Mouse (Mus musculus) layer of hippocampus, adult 9-11 months (tissue): Measurements from ENCODE around the gene Pafah2.

Experiments used
- DNase-seq: peaks from one replicate; pipeline ENCODE4 v3.0.0; 2022

The Pafah2 gene

DNA sequence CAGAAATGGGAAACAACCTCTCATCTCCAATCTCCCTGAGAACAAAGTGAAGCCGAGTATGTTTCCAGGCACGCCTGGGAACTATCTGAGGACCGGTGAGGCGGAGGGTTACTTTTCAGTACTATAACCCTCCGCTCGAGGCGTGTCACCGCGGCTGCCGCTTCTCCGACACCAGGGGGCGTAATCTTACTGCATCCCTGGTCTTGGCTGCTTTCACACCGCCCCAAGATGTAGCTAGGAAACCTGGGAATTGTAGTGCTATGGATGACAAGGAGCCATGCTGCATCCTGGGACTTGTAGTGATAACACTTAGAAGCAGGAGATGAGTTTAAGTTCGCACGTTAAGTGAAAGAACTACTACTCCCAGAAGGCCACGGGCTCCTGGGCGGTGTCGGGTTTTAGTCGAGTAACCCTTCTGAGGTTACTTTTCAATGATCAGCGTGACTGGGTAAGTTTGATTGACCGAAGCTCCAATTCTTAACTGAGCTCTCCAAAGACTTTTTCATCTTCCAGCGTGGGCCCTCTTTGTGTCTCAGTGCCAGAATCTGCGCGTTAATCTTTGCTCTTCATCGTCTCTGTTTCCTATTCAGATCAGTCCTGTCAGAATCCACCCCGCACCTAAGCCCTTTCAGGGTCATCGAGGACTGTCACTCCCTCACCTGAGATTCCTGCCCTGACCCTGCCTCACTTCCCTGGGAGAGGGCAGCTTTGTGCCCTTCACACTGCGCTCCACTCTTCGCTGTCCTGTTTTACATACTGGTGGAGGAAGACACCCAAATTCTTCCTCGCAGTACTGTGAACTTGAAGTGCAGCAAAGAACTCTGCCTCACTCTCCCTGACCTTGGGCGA is at the start of gene Pafah2:
TSS of gene Pafah2 (plus strand) at position 344 of the 849 bp plus-strand sequence.
- peak; percentile 99 for DNase-seq

DNA sequence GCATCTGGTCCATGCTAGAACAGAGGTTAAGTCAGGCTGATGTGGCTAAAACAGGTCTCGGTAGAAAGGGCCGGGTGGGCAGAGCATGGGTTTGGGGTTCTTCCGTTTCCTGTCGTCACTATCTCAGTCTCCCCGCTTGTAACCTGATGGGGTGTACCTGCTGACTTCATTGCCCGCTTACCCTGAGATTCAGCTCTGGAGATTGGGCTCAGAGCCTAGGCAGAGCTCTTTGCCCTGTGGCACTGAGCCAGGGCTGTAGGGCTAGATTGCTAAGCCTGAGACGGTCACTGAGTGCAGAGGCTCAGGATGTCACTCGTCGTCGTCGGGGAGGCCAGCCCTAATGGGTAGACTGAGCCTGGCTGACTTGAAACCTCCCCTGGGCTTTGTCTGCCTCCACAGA is 48.0 kb upstream of the Pafah2 start:
- DNase-seq: no peak

GRCm38 (mm10) chr4:134348545-134348944 is 47.6 kb upstream of the Pafah2 start:
- DNase-seq: no peak

DNA sequence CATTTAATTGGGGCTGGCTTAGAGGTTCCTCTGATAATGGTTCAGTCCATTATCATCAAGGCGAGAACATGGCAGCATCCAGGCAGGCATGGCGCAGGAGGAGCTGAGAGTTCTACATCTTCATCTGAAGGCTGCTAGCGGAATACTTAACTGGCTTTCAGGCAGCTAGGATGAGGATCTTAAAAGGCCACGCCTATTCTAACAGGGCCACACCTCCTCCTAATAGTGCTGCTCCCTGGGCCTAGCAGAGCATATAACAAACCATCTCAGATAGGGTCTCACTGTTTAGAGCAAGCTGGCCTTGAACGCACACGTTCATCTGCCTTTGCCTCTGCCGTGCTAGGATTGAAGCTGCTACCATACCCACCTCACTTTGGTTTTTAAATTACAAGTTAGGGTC is 46.3 kb upstream of the Pafah2 start:
- DNase-seq: no peak

DNA sequence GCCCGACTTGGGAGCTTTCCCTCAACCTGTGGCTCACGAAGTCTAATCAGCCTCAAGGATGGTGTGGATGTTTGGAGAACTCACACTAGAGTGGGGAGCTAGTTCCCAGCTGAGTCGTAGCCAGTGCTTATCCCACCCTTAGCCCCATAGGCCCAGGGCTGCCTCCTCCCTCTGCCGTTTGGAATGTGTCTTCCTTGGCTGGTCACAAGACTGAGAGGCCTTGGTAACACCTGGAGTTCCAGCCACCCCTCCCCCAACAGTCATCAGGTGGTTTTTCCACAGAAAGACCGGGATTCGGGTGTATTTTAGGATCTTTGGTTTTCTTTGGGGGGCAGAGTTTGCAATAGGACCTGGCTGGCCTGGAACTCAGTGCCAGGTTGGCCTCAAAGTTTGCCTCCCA is 45.5 kb upstream of the Pafah2 start:
- DNase-seq: no peak

DNA sequence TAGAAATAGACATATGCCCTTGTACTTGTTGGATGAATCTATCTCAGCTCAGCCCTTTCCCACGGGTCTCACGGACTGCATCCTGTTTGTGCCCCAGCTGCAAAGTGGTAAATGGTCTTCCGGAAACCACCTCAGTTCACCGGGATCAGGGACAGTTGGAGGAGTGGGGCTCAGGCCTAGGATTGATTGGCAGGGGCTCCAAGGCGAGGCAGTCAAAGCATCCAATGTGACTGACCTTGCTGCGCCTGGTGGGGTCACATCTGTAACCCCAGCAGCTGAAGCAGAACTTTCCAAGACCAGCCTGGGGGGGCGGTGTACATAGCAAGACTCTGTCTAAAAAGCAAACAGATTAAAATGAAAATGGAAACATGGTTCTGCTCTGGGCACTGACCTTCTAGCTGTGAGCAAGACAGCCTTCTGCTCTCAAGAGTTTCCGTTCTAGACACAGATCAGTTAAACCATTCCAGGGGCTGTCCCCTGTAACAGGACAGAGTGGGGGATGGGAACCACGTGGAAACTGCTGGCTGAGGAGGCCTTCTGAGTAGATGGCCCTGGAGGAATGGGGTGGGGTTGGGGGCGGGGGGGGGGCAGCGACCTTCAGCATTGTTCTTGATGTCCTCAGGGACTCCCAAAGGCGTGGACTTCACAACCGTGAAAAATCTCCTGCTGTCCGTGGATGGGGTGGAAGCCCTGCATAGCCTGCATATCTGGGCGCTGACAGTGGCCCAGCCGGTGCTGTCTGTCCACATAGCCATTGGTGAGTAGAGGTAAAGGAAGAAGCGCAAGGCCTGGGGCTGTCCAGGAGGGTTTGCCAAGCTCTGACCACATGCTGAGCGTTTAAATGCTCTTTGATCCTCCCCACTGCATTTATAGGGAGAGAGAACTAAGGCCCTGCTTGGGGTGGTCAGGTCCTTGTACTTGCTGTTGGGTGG is 44.5 kb upstream of the Pafah2 start:
- no peak for DNase-seq

- no peak for DNase-seq
Measured at GRCm38 (mm10) chr4:134352261-134352707, 43.8 kb upstream of the Pafah2 start.

DNA sequence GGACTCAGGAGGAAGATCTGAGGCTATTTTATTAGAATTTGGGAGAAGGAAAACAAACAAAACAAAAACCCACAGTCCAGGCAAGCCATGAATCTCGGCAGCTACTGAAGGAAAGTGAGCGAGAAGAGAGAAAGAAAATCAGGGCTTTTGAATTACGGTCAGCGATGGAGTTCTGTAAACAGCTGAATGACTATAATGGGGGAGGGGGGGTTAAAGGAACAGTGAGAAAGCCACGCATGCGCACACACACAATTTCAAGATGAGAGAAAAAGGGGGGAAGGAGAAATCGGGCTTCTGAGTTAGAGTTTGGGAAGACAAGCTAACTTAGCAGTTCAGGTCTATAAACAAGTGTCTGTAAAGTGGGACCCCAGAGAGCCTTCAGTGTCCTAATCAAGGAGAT is 43.2 kb upstream of the Pafah2 start:
- no peak for DNase-seq

DNA sequence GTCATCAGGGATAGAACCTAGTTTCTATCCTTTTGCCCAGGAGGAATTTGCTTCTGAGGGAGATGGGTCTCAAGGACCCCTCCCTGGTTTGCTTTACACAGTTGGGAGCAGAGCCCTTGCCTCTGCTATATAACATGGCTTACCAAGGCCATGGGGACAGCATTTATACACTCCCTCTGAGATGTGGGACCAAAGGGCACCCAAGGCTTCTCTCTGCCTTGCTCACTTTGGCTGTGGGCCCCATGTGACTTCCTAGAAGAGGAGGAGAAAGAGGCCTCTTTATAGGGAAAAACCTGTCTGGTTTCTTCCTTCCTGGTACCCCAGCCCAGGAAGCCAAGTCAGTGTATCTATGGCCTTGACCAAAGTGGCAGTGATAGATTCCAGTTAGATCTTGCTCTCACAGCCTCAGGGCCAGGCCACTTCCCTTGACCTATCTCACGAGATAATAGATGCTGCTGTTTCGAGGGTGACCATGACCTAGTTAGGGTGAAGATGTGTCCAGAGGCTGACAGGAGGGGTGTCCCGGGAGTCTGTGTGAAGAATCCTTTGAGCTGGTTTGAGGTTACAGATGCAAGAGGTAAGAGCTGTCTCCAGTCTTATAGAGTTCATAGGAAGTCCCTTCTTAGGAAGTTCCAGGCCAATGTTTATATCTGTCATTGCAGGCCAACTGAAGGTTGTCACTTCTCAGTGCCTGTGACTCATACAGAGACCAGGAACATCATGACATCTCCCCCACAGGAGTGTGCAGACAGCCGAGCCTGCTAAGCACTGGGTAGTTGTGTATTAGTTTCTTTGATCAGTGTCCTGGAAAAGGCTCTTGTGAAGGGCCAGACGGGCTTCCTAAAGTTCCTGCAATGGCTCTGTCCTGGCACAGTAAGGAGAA is 42.4 kb upstream of the Pafah2 start:
- no peak for DNase-seq

DNA sequence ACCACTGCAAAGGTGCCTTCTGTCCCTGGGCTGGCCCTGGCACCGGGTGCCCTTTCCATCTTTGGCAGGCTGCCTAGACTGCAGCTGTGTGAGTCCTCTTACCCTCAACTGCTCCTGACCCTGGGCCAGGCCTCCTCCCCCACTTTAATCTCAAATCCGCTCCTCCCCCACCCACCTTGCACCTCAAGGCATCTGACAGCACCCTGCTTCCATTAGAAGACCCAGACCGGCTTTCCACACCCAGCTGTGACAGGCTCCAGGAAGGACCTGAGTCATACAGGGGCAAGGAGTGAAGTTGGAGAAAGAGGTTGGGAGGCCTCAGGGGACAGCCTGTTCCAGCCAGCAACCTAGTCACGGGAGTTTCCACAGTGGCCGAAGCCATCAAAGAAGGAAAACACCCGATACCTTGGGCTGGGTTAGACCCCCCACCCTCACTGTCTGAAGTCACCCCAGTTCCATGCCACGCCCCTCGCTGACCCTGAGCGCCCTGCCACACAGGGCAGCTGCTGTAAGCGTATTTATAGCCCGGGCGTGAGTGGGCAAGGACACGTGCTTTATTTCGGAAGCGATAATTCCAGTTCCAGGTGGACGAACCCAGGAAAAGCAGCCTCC is 40.2 kb upstream of the Pafah2 start:
- DNase-seq: no peak

- DNase-seq: no peak
Measured at GRCm38 (mm10) chr4:134356591-134357460, 39.3 kb upstream of the Pafah2 start.

- DNase-seq: no peak
Measured at GRCm38 (mm10) chr4:134357461-134357771, 38.7 kb upstream of the Pafah2 start.

- no peak for DNase-seq
Measured at GRCm38 (mm10) chr4:134359649-134360048, 36.5 kb upstream of the Pafah2 start.

- no peak for DNase-seq
Measured at GRCm38 (mm10) chr4:134361215-134361614, 34.9 kb upstream of the Pafah2 start.

DNA sequence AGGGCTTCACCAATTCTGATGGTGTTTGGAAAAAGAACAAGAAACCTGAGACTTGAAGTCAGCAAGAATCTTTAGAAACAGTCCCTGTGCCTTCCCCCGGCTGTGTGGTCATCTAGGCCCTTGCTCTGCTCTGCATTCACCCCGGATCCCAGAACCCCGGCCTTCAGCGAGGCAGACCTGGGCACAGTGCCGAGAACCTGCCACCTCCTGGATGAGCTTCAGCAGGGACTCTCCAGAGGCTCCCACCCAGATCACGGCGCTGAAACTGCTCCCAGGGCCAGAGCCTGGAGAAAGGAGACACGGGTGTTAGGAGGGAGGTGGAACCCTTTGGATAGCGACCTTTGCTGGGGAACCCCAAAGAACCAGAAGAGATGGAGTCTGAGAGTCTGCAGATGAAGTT is 34.0 kb upstream of the Pafah2 start:
- DNase-seq: no peak

DNA sequence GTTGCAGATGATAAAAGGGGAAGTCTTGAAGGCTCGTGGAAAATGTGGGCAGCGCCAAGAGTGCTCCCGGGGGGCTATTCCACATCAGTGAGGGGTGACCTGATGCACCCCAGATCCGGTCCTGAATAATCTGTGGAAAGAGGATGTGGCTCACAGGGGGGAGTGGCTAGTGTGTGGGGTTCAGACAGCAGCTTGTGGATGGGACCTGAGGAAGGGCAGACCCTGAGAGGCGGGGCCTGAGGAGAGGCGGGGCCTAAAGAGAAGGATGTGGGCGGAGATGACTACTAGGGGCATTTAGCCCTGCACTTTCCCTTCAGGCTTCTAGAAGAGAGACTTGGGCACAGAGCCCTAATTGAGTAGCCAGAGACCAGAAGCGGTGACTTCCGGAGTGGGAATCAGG is 33.5 kb upstream of the Pafah2 start:
- peak; percentile 65 for DNase-seq

DNA sequence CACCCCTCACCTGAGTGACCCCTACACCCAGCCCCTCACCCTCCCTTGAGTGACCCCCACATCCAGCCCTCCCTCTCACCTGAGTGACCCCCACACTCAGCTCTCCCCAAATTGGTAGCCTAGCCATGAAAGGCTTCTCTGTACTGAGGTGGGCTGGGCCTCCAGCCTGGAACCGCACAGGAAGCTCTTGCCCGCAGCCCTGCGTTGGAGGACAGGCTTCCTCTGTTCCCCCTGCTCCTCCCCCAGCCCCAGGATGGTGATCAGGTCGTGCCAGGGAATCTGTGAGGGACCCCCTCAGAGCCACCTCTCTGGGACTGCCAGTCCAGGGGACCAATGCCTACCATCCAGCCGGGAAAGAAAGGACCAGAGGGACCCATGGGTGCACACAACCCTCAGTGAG is 30.8 kb upstream of the Pafah2 start:
- no peak for DNase-seq

DNA sequence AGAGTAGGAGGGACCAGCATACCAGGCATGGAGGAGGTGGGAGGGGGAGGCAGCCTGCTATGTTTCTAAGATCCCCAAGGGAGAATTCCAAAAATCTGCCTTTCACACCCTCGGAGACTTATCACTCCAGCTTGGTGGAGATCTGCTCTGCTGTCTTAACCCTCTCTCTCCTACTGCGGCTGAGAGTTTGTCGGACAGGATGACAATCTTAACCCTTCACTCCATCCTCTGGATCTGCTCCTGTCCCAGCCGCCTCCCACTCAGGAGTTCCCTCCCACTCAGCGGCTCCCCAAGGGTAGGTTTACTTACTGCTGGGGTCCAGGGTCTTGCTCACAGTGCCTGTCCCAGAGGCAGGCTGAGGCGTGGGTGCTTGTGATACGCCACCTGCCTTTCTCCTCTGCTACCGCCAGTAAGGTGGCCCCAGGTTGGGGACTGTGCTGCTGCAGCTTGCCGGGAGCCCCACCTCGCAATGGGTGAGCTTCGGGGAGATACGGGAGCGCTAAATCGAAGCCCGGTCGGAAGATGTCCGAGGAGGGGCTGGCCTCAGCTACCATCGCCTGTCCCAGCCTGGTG is 25.4 kb upstream of the Pafah2 start:
- DNase-seq: peak; percentile 81

GRCm38 (mm10) chr4:134371316-134371855 is 24.7 kb upstream of the Pafah2 start:
- no peak for DNase-seq

- DNase-seq: peak; percentile 88
Measured at GRCm38 (mm10) chr4:134372294-134372747, 23.8 kb upstream of the Pafah2 start.

GRCm38 (mm10) chr4:134373295-134373694 is 22.8 kb upstream of the Pafah2 start:
- DNase-seq: no peak
